Mouse (Mus musculus) megakaryocyte, embryonic 14.5 days (primary cell): ENCODE measurements around the gene Myo5c.

Source experiments
- FLI1 ChIP-seq: IDR thresholded peaks from 2 replicates; pipeline ENCODE4 v1.6.1; 2012; ENCODE audit warnings: low read length, inconsistent platforms, mixed read lengths
- GATA1 ChIP-seq: IDR thresholded peaks from 3 replicates; pipeline ENCODE4 v1.6.1; 2012; ENCODE audit warnings: mixed read lengths, low read length, inconsistent platforms, borderline replicate concordance

DNA sequence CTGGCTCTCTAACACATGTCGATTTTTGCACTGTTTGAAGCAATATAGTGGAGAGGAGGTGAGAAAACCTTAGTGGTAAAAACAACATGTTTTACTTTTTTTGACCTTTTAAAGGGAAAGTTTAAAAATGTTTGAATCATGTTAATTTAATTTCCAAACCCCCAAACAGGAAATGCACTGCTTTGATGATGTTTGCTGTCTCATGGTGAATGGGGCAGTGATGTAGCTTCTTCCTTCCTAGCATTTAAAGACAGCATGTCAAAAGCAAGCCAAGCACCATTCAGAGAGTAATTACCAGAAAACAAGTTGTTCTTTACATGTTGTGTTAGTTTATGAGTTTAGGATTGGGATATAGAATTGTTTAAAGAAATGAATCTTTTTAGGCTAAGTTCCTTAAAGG, 22.6 kb upstream of the Myo5c start:
- no peak for TF ChIP-seq GATA1
- no peak for TF ChIP-seq FLI1
